Mouse (Mus musculus) E14TG2a.4 (cell line): ENCODE results near the gene Tmem30b.

Experiments used
- CTCF ChIP-seq: conservative IDR thresholded peaks from 2 replicates; pipeline ENCODE4 v1.5.1; 2014; ENCODE audit warnings: low read length
- POU5F1 ChIP-seq: IDR thresholded peaks from 2 replicates; pipeline ENCODE4 v1.6.1; 2014; ENCODE audit warnings: low read length, borderline replicate concordance

DNA sequence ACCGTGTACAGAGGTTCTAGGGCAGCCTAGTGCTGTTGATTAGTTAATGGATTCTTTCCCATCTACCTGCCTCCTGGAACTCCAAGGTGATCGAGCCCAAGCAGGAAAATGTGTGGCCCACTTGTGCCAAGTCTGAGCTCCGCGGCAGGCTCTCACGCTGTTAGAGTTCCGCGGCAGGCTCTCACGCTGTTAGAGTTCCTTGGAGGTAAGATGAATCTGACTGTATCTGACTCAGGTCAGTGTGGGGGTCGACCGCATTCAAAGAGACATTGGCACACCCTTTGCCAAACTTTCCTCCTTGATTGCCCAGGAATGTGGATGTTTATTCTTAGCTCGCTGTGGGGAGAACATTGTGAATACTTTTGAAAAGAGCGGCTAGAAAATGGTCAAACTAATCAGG, 28.4 kb downstream of the Tmem30b start:
- TF ChIP-seq CTCF, result no peak
- no peak for TF ChIP-seq POU5F1
